Mouse (Mus musculus) heart, postnatal 0 days (tissue): ENCODE data around the gene Bmpr1b.

Source experiments
- CTCF ChIP-seq: IDR thresholded peaks from 2 replicates; pipeline ENCODE4 v1.5.1; 2016; ENCODE audit warnings: antibody characterized with exemption, control low read depth, low read depth
- EP300 ChIP-seq: IDR thresholded peaks from 2 replicates; pipeline ENCODE4 v1.6.1; 2016; ENCODE audit warnings: antibody characterized with exemption, low read depth

- TF ChIP-seq CTCF: no peak
- no peak for TF ChIP-seq EP300
These were observed 30.4 kb downstream of the Bmpr1b start for GRCm38 (mm10) chr3:142138796-142139195.
